In genomic region chr5:99399855-99400626, GRCm38 (mm10) we compare ENCODE assay signal across 17 mouse cellular contexts.
DNase-seq lines count a peak whose midpoint lies in the region; TF ChIP-seq lines count a peak whose summit lies in the region.
"Had no signal": no experiment of that assay in that cellular context is flagged by ENCODE, and none has a peak within 500 bp of the region (broad histone marks: within the 10 kb centered on the region; RNA-seq: fewer than 3 reads in every experiment).

No protein-coding gene starts in this region.

- TF ChIP-seq CTCF in lung, adult 2 months (IDR thresholded peaks at IDR 0.05; ENCODE audit: insufficient read depth, low read length): no peak

- DNase-seq in heart, embryonic 10.5 days (ENCODE audit: low spot score): no peak
- DNase-seq in heart, postnatal 25 days (ENCODE audit: low spot score): no peak
- peak; percentile 49 to 56 for DNase-seq in lung, adult 18-20 months
- DNase-seq in lung, adult 2 months: no peak
- DNase-seq in lung, postnatal 25 days (ENCODE audit: low spot score): peak; percentile 63
- no peak for DNase-seq in frontal cortex, adult 2 months (ENCODE audit: extremely low spot score in 1 of 2, low spot score in 1 of 2)
- no peak for DNase-seq in cerebellum, adult 9-11 months
- no peak for DNase-seq in layer of hippocampus, adult 9-11 months
- DNase-seq: adrenal gland, postnatal 10 days; B cell, adult 2 months; cerebellum, postnatal 25 days; gastrocnemius, adult 2 months had no signal

- intact Hi-C loops in heart, postnatal 25 days (cut with DNase I): no loop called here

- H3K36me3 ChIP-seq in heart, embryonic 10.5 days: no peaks in the 10 kb centered on the region
- H3K36me3 ChIP-seq: embryonic facial prominence, embryonic 12.5 days; liver, embryonic 15.5 days; midbrain, embryonic 12.5 days had no signal

- no peaks in the 10 kb centered on the region for H3K9me3 ChIP-seq in heart, embryonic 10.5 days
- H3K9me3 ChIP-seq: embryonic facial prominence, embryonic 12.5 days; liver, embryonic 15.5 days; midbrain, embryonic 12.5 days had no signal

- peaks cover 55% of the 10 kb centered on the region for H3K4me1 ChIP-seq in heart, embryonic 10.5 days
- H3K4me1 ChIP-seq in lung, adult 2 months (ENCODE audit: control insufficient read depth, insufficient read depth, low read length): no peaks in the 10 kb centered on the region

- H3K4me3 ChIP-seq in heart, embryonic 10.5 days: no peak overlapping the region
- no peak overlapping the region for H3K4me3 ChIP-seq in lung, adult 2 months (replicated peaks; ENCODE audit: extremely low read depth, low read depth, low read length)
- H3K4me3 ChIP-seq: embryonic facial prominence, embryonic 12.5 days; gastrocnemius, adult 2 months; liver, embryonic 15.5 days; midbrain, embryonic 12.5 days had no signal

- H3K27ac ChIP-seq in heart, embryonic 10.5 days: peak overlapping the region; percentile 52
- H3K27ac ChIP-seq: embryonic facial prominence, embryonic 12.5 days; gastrocnemius, adult 2 months; hindbrain, postnatal 0 days; kidney, postnatal 0 days; midbrain, embryonic 12.5 days had no signal

- no peak for TF ChIP-seq POLR2A in lung, adult 2 months (IDR thresholded peaks at IDR 0.05; ENCODE audit: borderline replicate concordance, extremely low read depth, low read depth, low read length)

- WGBS in heart, embryonic 10.5 days: 36% methylated on average over 7 of the region's 7 CpGs
- 52% methylated on average over 7 of the region's 7 CpGs for WGBS in lung, adult 2 months

- no peaks in the 10 kb centered on the region for H3K27me3 ChIP-seq in heart, embryonic 10.5 days (ENCODE audit: insufficient read depth, poor library complexity, severe bottlenecking)
- H3K27me3 ChIP-seq: embryonic facial prominence, embryonic 12.5 days; liver, embryonic 15.5 days had no signal

Comparison
In these comparisons a context has a peak if more than half of its experiments do, and no peak if none do; other contexts are left out.
1. DNase-seq: peak in lung, adult 18-20 months (2 of 2) and lung, postnatal 25 days (single experiment); none in heart, embryonic 10.5 days (single experiment), heart, postnatal 25 days (single experiment), lung, adult 2 months (single experiment), frontal cortex, adult 2 months (0 of 2), cerebellum, adult 9-11 months (single experiment) and layer of hippocampus, adult 9-11 months (single experiment).